Mouse (Mus musculus) granulocyte monocyte progenitor cell, adult 5-6 weeks (primary cell): ENCODE results near the gene Cwh43. TPM values are rescaled to one million over a fixed set of nuclear protein-coding genes. Genes with fewer than 3 reads are reported as not detected.

Experiments
- ATAC-seq: replicated peaks from 2 replicates; pipeline ENCODE4 v1.8.0; 2016; ENCODE audit warnings: mild to moderate bottlenecking, moderate TSS enrichment, inconsistent platforms; ENCODE audit not compliant: poor library complexity, severe bottlenecking
- total RNA-seq, 2 experiments: library from RNA; stranded (forward) in 1 of 2; stranded (reverse) in 1 of 2; fragments of 200-712, 200-1000 nt in 1 of 2; fragments of >200 nt in 1 of 2; fragmentation: Nextera tagmentation in 1 of 2; gene quantifications; 2 replicates each; pipeline ENCODE4 v1.2.3; 2014 to 2017

Cwh43 gene
- not detected in 2 replicates for total RNA-seq (2014; fragmentation: Nextera tagmentation)
- not detected in 2 replicates for total RNA-seq (2017)

- ATAC-seq = peak; percentile 9; the same call in 1 of the 2 replicates
These were observed at the start of gene Cwh43 for GRCm38 (mm10) chr5:73405981-73406722. Cwh43 (plus strand) TSS chr5:73406075.

GRCm38 (mm10) chr5:73359134-73359751, 46.6 kb upstream of the Cwh43 start:
- ATAC-seq = no peak

GRCm38 (mm10) chr5:73359752-73360141, 46.1 kb upstream of the Cwh43 start:
- ATAC-seq = peak; percentile 61

GRCm38 (mm10) chr5:73360240-73360639, 45.6 kb upstream of the Cwh43 start:
- ATAC-seq = no peak

GRCm38 (mm10) chr5:73362338-73362737, 43.5 kb upstream of the Cwh43 start:
- no peak for ATAC-seq

GRCm38 (mm10) chr5:73362791-73363190, 43.1 kb upstream of the Cwh43 start:
- ATAC-seq = no peak

GRCm38 (mm10) chr5:73364107-73364864, 41.6 kb upstream of the Cwh43 start:
- no peak for ATAC-seq

GRCm38 (mm10) chr5:73367906-73368305, 38.0 kb upstream of the Cwh43 start:
- ATAC-seq = no peak

- ATAC-seq = no peak
These were observed 36.9 kb upstream of the Cwh43 start for GRCm38 (mm10) chr5:73368845-73369447.

- ATAC-seq = no peak
These were observed 36.1 kb upstream of the Cwh43 start for GRCm38 (mm10) chr5:73369731-73370130.

- ATAC-seq = no peak
These were observed 33.3 kb upstream of the Cwh43 start for GRCm38 (mm10) chr5:73372601-73373000.

- ATAC-seq = no peak
These were observed 32.7 kb upstream of the Cwh43 start for GRCm38 (mm10) chr5:73373184-73373583.

- ATAC-seq = no peak
These were observed 29.8 kb upstream of the Cwh43 start for GRCm38 (mm10) chr5:73376041-73376440.

GRCm38 (mm10) chr5:73376491-73376890, 29.4 kb upstream of the Cwh43 start:
- ATAC-seq = no peak

GRCm38 (mm10) chr5:73379908-73380307, 26.0 kb upstream of the Cwh43 start:
- peak; percentile 72 for ATAC-seq

GRCm38 (mm10) chr5:73380829-73381228, 25.0 kb upstream of the Cwh43 start:
- no peak for ATAC-seq

- no peak for ATAC-seq
These were observed 24.4 kb upstream of the Cwh43 start for GRCm38 (mm10) chr5:73381510-73381909.

GRCm38 (mm10) chr5:73381976-73382540, 23.8 kb upstream of the Cwh43 start:
- peak; percentile 12; the same call in 1 of the 2 replicates for ATAC-seq

- ATAC-seq = peak; percentile 73
These were observed 22.9 kb upstream of the Cwh43 start for GRCm38 (mm10) chr5:73382737-73383646.
